Mouse (Mus musculus): ENCODE results near the gene Troap. TPM values are rescaled to one million over a fixed set of nuclear protein-coding genes. Genes with fewer than 3 reads are reported as not detected.

The Troap gene
- polyA plus RNA-seq, 1 experiment from 2014 or later = 29.2 TPM

DNA sequence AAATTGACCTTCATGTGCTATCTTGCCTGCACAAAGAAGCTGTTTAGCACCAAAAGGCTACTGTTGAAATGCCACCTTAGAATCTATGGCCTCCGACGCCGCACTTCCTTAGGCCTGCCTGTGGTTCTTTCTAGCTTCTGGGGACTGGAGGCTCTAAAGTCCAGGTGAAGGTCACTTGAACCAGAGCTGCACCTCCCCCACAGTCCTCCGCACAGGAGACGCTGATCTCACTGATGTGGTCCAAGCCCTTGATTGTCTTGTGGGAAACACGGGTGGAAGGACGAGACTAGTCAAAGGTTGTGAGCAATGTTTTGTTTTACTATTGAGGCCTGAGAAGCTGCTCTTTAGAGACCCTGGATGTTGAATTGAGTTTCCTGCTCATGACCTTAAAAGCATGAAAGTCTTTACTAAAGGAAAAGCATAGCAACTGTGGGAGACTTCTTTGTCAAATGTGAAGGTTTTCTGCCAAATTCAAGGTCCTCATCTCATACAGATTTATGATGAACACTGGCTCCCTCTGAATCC is 41.6 kb upstream of the Troap start:
- WGBS = 55% methylated on average over 7 of the region's 7 CpGs
- no peak overlapping the region for H3K9ac ChIP-seq
- H3K27ac ChIP-seq = no peak overlapping the region
- no peak for ATAC-seq (ENCODE audit: insufficient read depth, low FRiP score, low read depth)
- H3K4me1 ChIP-seq = peaks cover 22% of the 10 kb centered on the region; the same call in 1 of the 2 replicates
- H3K27me3 ChIP-seq (replicated peaks) = no peaks in the 10 kb centered on the region
- H3K9me3 ChIP-seq = no peaks in the 10 kb centered on the region
- H3K4me2 ChIP-seq = peak overlapping the region; percentile 84
- H3K4me3 ChIP-seq (replicated peaks) = peak overlapping the region; percentile 63
- peaks cover 23% of the 10 kb centered on the region for H3K36me3 ChIP-seq

- no peaks in the 10 kb centered on the region for H3K27me3 ChIP-seq (replicated peaks)
- 0 out of 2 replicates have a peak overlapping the region, but pooled peaks have one; percentile 84 for H3K4me2 ChIP-seq
- peak overlapping the region; percentile 63; the same call in 1 of the 2 replicates for H3K4me3 ChIP-seq (replicated peaks)
- H3K4me1 ChIP-seq = peaks cover 22% of the 10 kb centered on the region; the same call in 1 of the 2 replicates
- H3K27ac ChIP-seq = no peak overlapping the region
- no peak overlapping the region for H3K9ac ChIP-seq
- H3K9me3 ChIP-seq = no peaks in the 10 kb centered on the region
- 77% methylated on average over 7 of the region's 7 CpGs for WGBS
- no peak for ATAC-seq (ENCODE audit: insufficient read depth, low FRiP score, low read depth)
- peaks cover 28% of the 10 kb centered on the region for H3K36me3 ChIP-seq
These were observed 40.7 kb upstream of the Troap start for GRCm38 (mm10) chr15:99033498-99034270.

GRCm38 (mm10) chr15:99035431-99035830 is 38.9 kb upstream of the Troap start:
- H3K4me1 ChIP-seq = peaks cover 15% of the 10 kb centered on the region; the same call in 1 of the 2 replicates
- no peak overlapping the region for H3K4me2 ChIP-seq
- no peak overlapping the region for H3K4me3 ChIP-seq (replicated peaks)
- ATAC-seq (ENCODE audit: insufficient read depth, low FRiP score, low read depth) = no peak
- 80% methylated on average over 4 of the region's 4 CpGs for WGBS
- H3K36me3 ChIP-seq = peaks cover 28% of the 10 kb centered on the region
- H3K27ac ChIP-seq = no peak overlapping the region
- H3K9me3 ChIP-seq = no peaks in the 10 kb centered on the region
- no peak overlapping the region for H3K9ac ChIP-seq
- H3K27me3 ChIP-seq (replicated peaks) = no peaks in the 10 kb centered on the region

- WGBS = 95% methylated on average over 8 of the region's 8 CpGs
- no peaks in the 10 kb centered on the region for H3K27me3 ChIP-seq (replicated peaks)
- H3K9ac ChIP-seq = no peak overlapping the region
- H3K27ac ChIP-seq = no peak overlapping the region
- no peak overlapping the region for H3K4me3 ChIP-seq (replicated peaks)
- no peak overlapping the region for H3K4me2 ChIP-seq
- no peak for ATAC-seq (ENCODE audit: insufficient read depth, low FRiP score, low read depth)
- H3K4me1 ChIP-seq = peaks cover 19% of the 10 kb centered on the region; the same call in 1 of the 2 replicates
- H3K9me3 ChIP-seq = no peaks in the 10 kb centered on the region
- H3K36me3 ChIP-seq = peaks cover 28% of the 10 kb centered on the region
These were observed 38.0 kb upstream of the Troap start for GRCm38 (mm10) chr15:99036249-99036905.

GRCm38 (mm10) chr15:99038025-99038424 is 36.4 kb upstream of the Troap start:
- H3K9me3 ChIP-seq = no peaks in the 10 kb centered on the region
- no peak for ATAC-seq (ENCODE audit: insufficient read depth, low FRiP score, low read depth)
- no peaks in the 10 kb centered on the region for H3K27me3 ChIP-seq (replicated peaks)
- no peak overlapping the region for H3K27ac ChIP-seq
- no peak overlapping the region for H3K4me2 ChIP-seq
- H3K4me1 ChIP-seq = peaks cover 12% of the 10 kb centered on the region; the same call in 1 of the 2 replicates
- 85% methylated on average over 1 of the region's 1 CpGs for WGBS
- H3K36me3 ChIP-seq = peaks cover 28% of the 10 kb centered on the region
- H3K4me3 ChIP-seq (replicated peaks) = no peak overlapping the region
- H3K9ac ChIP-seq = no peak overlapping the region

- Histone ChIP-seq H3K36me3 (peaks cover 28% of the 10 kb centered on the region), H3K9ac (no peak overlapping the region), H3K9me3 (no peaks in the 10 kb centered on the region), H3K27me3 (replicated peaks) (no peaks in the 10 kb centered on the region), H3K4me2 (no peak overlapping the region), H3K4me1 (peaks cover 5% of the 10 kb centered on the region; the same call in 1 of the 2 replicates), H3K27ac (no peak overlapping the region), H3K4me3 (replicated peaks) (no peak overlapping the region)
- no peak for ATAC-seq (ENCODE audit: insufficient read depth, low FRiP score, low read depth)
- 87% methylated on average over 5 of the region's 5 CpGs for WGBS
These were observed 35.6 kb upstream of the Troap start for GRCm38 (mm10) chr15:99038797-99039196.

- Histone ChIP-seq H3K27me3 (replicated peaks) (no peaks in the 10 kb centered on the region), H3K9ac (no peak overlapping the region), H3K4me3 (replicated peaks) (no peak overlapping the region), H3K36me3 (peaks cover 28% of the 10 kb centered on the region), H3K27ac (no peak overlapping the region), H3K4me2 (no peak overlapping the region), H3K9me3 (no peaks in the 10 kb centered on the region), H3K4me1 (0 out of 2 replicates have a peak, but pooled peaks cover 4% of the 10 kb centered on the region)
- no peak for ATAC-seq (ENCODE audit: insufficient read depth, low FRiP score, low read depth)
- 79% methylated on average over 4 of the region's 4 CpGs for WGBS
These were observed 35.1 kb upstream of the Troap start for GRCm38 (mm10) chr15:99039306-99039705.

DNA sequence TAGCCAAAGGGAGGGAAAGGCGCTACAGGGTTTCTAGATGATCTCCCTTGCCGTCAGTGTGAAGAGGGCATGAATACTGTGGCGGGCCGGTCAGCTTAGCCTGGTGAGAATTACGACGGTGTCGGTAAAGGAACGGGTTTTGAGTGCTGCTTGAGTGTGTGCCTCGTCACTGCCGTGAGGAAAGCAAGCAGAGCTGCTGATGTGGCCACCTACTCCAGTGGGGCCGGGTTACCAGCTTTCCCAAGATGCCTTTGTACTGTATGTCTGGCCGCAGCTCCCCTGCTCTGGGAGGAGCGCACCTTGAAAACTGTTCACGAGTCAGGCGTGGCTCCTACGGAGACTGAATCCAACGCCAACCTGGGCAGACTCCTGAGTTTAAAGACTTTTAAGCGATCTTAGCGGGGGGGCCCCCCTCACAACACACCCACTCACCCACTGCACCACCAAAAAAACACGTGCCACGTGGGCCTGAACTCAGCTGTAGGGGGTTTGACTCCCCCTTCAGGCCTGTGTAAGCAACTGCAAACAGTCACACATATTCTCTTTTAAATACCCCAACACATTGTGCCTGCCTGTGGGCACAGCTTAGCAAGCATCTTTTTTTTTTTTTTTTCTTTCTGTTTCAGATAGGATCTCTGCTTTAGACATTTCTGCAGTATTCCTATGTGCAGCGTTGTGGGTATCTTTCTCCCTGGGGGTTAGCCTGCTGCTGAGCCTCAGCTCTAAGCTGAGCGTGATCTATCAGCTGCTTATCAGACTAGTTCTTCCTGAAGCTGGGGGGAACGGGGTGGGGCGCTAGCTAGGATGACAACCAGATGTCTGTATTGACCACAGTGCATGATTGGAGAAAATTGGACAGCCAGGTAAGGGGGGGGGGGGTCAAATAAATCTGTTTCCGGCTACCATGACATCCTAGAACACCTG is 34.1 kb upstream of the Troap start:
- 0 out of 2 replicates have a peak, but pooled peaks have one; percentile 6 for ATAC-seq (ENCODE audit: insufficient read depth, low FRiP score, low read depth)
- no peak overlapping the region for H3K27ac ChIP-seq
- no peak overlapping the region for H3K4me3 ChIP-seq (replicated peaks)
- no peak overlapping the region for H3K4me2 ChIP-seq
- no peak overlapping the region for H3K9ac ChIP-seq
- WGBS = 62% methylated on average over 26 of the region's 26 CpGs
- no peaks in the 10 kb centered on the region for H3K27me3 ChIP-seq (replicated peaks)
- H3K9me3 ChIP-seq = no peaks in the 10 kb centered on the region
- H3K4me1 ChIP-seq = 0 out of 2 replicates have a peak, but pooled peaks cover 4% of the 10 kb centered on the region
- peaks cover 19% of the 10 kb centered on the region for H3K36me3 ChIP-seq

DNA sequence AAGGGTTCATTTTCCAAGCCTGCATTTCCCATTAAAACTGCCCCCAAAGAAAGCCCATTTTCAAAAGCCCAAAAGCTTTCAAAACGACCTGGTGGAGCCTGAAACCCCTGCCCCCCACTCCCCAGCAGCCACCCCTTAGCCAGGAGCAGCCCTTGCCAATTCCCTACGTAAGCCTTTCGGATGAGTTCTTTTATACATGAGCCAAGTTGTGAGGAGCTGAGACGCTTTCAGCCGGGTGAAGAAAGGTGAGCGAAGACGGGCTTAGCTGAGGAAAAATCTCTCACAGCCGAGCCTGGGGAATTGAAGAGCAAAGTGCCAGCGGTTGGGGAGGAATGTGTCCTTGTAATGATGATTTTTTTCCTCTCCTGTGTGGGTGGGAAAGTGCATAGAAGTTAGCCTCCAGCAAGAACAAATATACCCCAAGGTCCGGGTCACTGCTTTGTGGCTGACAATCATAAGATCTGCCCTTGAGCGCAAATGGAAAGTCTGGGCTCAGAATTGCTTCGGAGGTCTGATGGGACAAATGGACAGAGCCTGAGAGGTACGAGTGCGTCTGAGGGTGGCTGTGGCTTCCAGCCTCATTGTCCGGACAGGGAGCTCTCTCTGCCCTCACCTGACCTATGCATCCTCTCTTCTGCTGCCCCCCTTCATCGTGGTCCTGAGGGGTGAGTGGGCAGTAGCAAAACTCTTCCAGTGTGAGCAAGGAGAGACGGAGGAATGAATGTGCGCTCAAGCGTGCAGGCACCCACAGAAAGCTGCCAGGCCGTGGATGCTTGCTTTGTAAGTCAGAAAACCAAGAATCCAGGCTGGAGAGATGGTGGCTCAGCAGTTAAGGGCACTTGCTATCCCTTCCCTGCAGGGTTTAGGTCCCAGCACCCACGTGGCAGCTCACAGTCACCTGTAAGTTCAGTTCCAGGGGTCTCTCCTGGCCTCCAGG is 33.2 kb upstream of the Troap start:
- H3K4me3 ChIP-seq (replicated peaks) = no peak overlapping the region
- H3K9ac ChIP-seq = no peak overlapping the region
- WGBS = 52% methylated on average over 21 of the region's 21 CpGs
- H3K4me1 ChIP-seq = 0 out of 2 replicates have a peak, but pooled peaks cover 4% of the 10 kb centered on the region
- H3K4me2 ChIP-seq = no peak overlapping the region
- H3K27ac ChIP-seq = no peak overlapping the region
- ATAC-seq (ENCODE audit: insufficient read depth, low FRiP score, low read depth) = no peak
- H3K9me3 ChIP-seq = no peaks in the 10 kb centered on the region
- no peaks in the 10 kb centered on the region for H3K27me3 ChIP-seq (replicated peaks)
- peaks cover 12% of the 10 kb centered on the region for H3K36me3 ChIP-seq

DNA sequence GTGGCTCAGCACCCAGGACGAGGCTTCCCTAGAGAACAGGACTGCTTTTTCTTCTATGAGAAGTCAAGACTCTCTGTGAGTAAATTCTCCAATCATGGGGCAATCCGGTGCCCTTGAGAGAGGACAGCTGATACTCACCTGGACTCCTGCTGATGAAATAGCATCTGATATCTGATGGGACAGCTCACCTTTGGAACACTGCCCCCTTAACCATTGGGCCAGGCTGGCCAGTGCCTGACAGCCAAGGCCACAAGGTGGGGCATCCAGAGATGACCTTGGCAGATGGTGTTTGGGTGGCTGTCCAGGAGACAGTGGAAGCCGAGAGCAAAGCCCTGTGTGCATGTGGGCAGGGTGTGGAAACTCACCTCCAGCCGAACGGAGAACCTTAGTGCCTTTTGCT is 32.0 kb upstream of the Troap start:
- no peak overlapping the region for H3K4me3 ChIP-seq (replicated peaks)
- ATAC-seq (ENCODE audit: insufficient read depth, low FRiP score, low read depth) = no peak
- H3K27me3 ChIP-seq (replicated peaks) = no peaks in the 10 kb centered on the region
- no peak overlapping the region for H3K27ac ChIP-seq
- H3K4me2 ChIP-seq = no peak overlapping the region
- H3K9me3 ChIP-seq = no peaks in the 10 kb centered on the region
- no peak overlapping the region for H3K9ac ChIP-seq
- 0 out of 2 replicates have a peak, but pooled peaks cover 4% of the 10 kb centered on the region for H3K4me1 ChIP-seq
- H3K36me3 ChIP-seq = 0 out of 2 replicates have a peak, but pooled peaks cover 5% of the 10 kb centered on the region
- WGBS = 76% methylated on average over 5 of the region's 5 CpGs

Data from stomach, embryonic 15.5 days (tissue).